Mouse (Mus musculus) ES-Bruce4 (cell line): Measurements from ENCODE around the gene Gm6583. TPM values are rescaled to one million over a fixed set of nuclear protein-coding genes. Genes with fewer than 3 reads are reported as not detected.

ENCODE experiments used
- H3K27ac ChIP-seq: 2 replicates; pipeline ENCODE4 v1.5.1; 2012; ENCODE audit warnings: low read length, inconsistent platforms; ENCODE audit not compliant: insufficient read depth
- H3K27me3 ChIP-seq: 2 replicates; pipeline ENCODE4 v1.6.1; 2012; ENCODE audit warnings: mild to moderate bottlenecking, low read length, inconsistent platforms; ENCODE audit not compliant: control insufficient read depth, poor library complexity, insufficient read depth, severe bottlenecking
- H3K36me3 ChIP-seq: 2 replicates; pipeline ENCODE4 v1.6.1; 2012; ENCODE audit warnings: inconsistent platforms, mild to moderate bottlenecking, low read length, moderate library complexity; ENCODE audit not compliant: control insufficient read depth, poor library complexity, insufficient read depth, severe bottlenecking
- H3K4me1 ChIP-seq: one replicate; pipeline ENCODE4 v1.8.1; 2011; ENCODE audit warnings: low read length; ENCODE audit not compliant: control insufficient read depth, insufficient read depth
- H3K4me3 ChIP-seq: 2 replicates; pipeline ENCODE4 v1.5.1; 2011; ENCODE audit warnings: low read depth, mild to moderate bottlenecking, low read length
- H3K9ac ChIP-seq: 2 replicates; pipeline ENCODE4 v1.6.1; 2012; ENCODE audit warnings: low read depth, mild to moderate bottlenecking, inconsistent platforms; ENCODE audit not compliant: poor library complexity, severe bottlenecking
- H3K9me3 ChIP-seq: replicated peaks from 2 replicates; pipeline ENCODE4 v1.6.1; 2012; ENCODE audit warnings: mild to moderate bottlenecking, low read length, inconsistent platforms; ENCODE audit not compliant: control insufficient read depth, poor library complexity, insufficient read depth, severe bottlenecking
- CTCF ChIP-seq: IDR thresholded peaks from one replicate; pipeline ENCODE4 v1.8.1; 2011; ENCODE audit warnings: low read depth, low read length
- EP300 ChIP-seq: IDR thresholded peaks from 2 replicates; pipeline ENCODE4 v1.6.1; 2011; ENCODE audit warnings: low read depth, low read length; ENCODE audit not compliant: insufficient read depth
- POLR2A ChIP-seq: IDR thresholded peaks from one replicate; pipeline ENCODE4 v1.8.1; 2011; ENCODE audit warnings: low read length; ENCODE audit not compliant: insufficient read depth
- polyA plus RNA-seq: library from polyadenylated mRNA; stranded (reverse); fragments of >200 nt; gene quantifications from 2 replicates; pipeline ENCODE4 v1.2.4, GENCODE M21; 2011; ENCODE audit warnings: low read depth; ENCODE audit not compliant: missing spikeins, insufficient read depth, insufficient read length

The Gm6583 gene
- polyA plus RNA-seq, 1 experiment = not detected

DNA sequence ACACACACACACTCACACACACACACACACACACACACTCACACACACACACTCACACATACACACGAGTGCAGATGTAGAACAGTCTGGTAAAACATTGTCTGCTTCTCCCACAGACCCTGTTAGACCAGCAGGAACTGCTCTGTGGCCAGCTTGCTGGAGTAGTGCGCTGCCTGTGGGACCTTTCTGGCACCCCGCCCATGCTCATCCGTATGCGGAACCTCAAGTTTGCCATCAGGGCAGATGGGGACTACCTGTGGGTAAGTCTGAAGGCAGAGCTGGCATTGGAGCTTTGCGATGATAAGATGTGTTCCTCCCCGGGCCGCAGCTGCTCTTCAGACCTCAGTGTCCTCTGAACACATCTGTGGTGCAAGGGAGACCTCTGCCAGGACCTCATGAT, 6.7 kb downstream of the Gm6583 start:
- H3K9ac ChIP-seq = no peak overlapping the region
- no peak overlapping the region for H3K4me3 ChIP-seq
- no peaks in the 10 kb centered on the region for H3K9me3 ChIP-seq
- no peaks in the 10 kb centered on the region for H3K27me3 ChIP-seq
- H3K4me1 ChIP-seq = no peaks in the 10 kb centered on the region
- no peak for TF ChIP-seq CTCF
- no peak for TF ChIP-seq POLR2A
- no peak for TF ChIP-seq EP300
- no peaks in the 10 kb centered on the region for H3K36me3 ChIP-seq
- no peak overlapping the region for H3K27ac ChIP-seq

DNA sequence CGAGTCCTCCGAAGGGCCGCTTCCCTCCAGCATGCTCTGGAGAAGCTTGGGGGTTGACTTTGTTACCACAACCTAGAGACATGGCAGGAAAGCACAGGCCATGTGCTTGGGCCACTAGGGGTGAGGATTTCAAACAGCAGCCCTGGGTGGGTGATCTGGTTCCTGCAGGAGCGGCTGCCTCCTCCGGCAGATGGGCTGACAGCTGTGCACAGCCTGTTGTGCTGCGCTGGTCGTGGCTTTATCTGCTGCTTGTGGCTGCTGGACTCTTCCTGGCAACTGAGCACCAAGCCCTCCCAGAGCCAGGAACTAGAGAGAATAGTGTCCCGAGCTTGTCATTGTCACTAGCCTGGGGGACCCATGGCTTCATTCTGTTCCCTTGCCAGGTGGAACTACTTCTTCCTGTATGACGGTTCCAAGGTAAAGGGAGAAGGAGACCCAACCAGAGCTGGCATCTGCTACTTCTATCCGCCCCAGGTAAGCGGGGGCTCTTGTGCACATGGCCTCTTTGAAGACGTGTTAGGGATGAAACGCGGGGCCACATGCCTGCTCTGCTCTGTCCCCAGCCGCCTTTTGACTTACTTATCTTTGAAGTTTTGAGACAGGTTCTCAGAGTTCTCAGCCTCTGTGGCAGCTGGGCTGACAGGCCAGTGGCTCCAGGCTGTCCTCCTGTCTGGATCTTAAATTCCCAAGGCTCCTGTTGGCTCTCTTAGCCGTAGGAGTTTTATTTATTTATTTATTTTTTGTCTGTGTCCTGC, 9.4 kb downstream of the Gm6583 start:
- TF ChIP-seq CTCF (no peak), POLR2A (no peak)
- H3K4me3 ChIP-seq = no peak overlapping the region
- H3K9me3 ChIP-seq = no peaks in the 10 kb centered on the region
- H3K4me1 ChIP-seq = no peaks in the 10 kb centered on the region
- H3K9ac ChIP-seq = no peak overlapping the region
- H3K27me3 ChIP-seq = no peaks in the 10 kb centered on the region
- no peaks in the 10 kb centered on the region for H3K36me3 ChIP-seq
- no peak overlapping the region for H3K27ac ChIP-seq

DNA sequence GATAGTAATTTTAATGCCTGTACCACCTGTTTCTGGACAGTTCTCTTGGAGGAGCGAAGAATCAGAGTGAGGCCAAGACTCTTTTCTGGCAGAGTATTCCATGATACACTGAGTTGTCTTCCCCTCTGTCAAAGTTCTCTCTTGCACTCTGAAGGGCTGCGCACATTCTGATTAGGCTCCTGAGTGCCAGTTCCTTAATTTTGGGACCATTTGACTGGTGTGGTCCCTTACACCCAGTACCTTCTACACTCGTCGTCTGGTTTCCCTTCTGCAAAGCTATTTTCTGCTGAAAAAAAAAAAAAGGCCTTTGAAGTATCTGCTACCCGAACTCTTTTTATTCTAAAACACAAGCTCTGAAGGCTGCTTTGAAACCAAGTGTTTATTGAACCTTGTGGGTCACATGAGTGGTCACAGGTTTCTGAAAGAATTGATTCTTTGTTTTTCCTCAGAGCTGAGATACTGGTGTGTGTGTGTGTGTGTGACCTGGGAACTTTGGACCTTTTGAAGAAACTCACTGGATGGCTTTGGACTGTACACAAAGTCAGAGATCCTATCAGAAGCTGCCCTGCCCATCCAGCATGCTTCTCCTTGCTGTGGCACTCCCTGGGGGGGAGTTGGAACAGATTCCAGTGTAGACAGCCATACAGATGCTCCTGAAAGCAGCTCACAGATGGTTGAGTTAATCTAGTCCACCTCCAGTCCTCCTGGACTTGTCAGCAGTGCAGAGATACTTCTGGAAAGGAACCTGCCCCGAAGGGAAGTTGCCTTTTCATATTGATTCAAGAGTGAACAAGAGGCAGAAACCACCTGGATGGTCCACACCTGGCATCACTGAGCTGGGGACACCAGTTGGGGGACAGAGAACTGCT, 11.5 kb downstream of the Gm6583 start:
- Histone ChIP-seq H3K9me3 (no peaks in the 10 kb centered on the region), H3K27me3 (no peaks in the 10 kb centered on the region), H3K27ac (no peak overlapping the region), H3K4me1 (no peaks in the 10 kb centered on the region), H3K36me3 (peaks cover 4% of the 10 kb centered on the region; the same call in 1 of the 2 replicates), H3K9ac (no peak overlapping the region), H3K4me3 (no peak overlapping the region)
- TF ChIP-seq POLR2A (no peak), CTCF (no peak), EP300 (no peak)

DNA sequence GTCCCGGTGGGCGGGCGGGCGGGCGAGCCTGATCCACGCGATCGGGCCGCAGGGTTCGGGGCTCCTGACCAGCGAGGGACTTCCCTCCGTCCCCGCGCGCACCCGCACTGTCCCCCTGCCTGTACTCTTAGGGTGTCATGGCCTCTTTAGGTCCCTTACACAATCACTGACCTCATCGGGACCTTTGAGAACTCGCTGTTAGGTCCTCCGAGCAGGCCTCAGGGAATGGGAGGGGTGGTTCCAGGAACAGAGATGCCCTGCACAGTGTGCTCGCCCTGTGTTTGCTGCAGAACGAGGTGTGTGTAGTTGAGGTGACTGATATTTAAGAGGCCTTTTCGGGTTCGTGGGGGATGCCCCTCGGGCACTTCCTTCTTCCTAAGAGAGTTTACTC, 12.6 kb downstream of the Gm6583 start:
- Histone ChIP-seq H3K4me1 (no peaks in the 10 kb centered on the region), H3K4me3 (peak overlapping the region; percentile 99), H3K9me3 (no peaks in the 10 kb centered on the region), H3K27me3 (no peaks in the 10 kb centered on the region), H3K9ac (peak overlapping the region; percentile 79), H3K36me3 (peaks cover 6% of the 10 kb centered on the region; the same call in 1 of the 2 replicates), H3K27ac (no peak overlapping the region)
- TF ChIP-seq EP300 (no peak), CTCF (no peak), POLR2A (no peak)

DNA sequence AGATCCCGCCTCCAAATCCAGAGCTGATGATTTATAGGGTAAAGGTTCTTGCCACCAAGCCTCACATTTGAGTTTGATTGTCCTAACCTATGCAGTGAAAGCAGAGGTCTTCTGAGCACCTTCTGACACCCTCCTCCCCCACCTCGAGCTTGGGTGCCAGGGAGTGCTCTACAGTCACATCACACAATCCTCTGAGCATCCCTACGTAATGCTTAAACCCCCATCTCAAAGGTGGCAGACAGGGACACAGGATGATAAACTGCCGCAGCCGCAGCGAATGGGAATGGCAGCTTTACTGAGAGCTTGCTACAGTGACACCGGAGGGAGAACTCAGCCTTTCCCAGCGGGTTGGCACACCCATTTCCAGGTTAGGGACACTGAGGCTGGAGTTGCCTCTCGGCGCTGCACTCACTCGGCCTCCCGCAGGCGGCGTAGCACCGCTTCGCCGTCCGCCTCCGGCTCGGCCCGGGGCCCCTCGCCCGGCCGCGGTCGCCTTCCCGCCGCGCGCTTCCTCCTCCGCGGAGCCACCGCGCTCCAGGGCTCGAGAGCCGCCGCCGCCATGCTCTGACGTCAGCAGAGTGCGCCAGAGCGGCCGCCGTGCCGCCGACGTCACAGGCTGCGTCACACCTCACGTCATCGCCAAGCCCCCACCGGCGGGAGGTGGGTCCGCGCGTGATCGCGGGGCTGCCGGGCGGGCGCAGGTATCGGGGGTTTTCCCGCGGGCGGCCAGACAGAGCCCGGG, 13.2 kb downstream of the Gm6583 start, which contains the start of the genes Srrd and Hps4:
Gene Srrd, minus strand, starts transcription at position 578 of the 742 bp plus-strand sequence.
Gene Hps4, plus strand, starts transcription at position 621 of the 742 bp plus-strand sequence.
- H3K9me3 ChIP-seq = no peaks in the 10 kb centered on the region
- H3K27me3 ChIP-seq = no peaks in the 10 kb centered on the region
- H3K4me3 ChIP-seq = peak within 1 kb of the TSS; percentile 99
- peak within 1 kb of the TSS; percentile 79 for H3K9ac ChIP-seq
- no peaks in the 10 kb centered on the region for H3K4me1 ChIP-seq
- peaks cover 6% of the 10 kb centered on the region; the same call in 1 of the 2 replicates for H3K36me3 ChIP-seq
- H3K27ac ChIP-seq = no peak within 1 kb of the TSS
- TF ChIP-seq EP300 (no peak), POLR2A (no peak), CTCF (no peak)
